Mouse (Mus musculus): ENCODE measurements around the gene AA792892.
"Not testable (repeated sequence)": the region's sequence is repeated elsewhere in the genome, so short reads cannot be mapped to it uniquely, and the experiment has no call there.

The AA792892 gene

GRCm38 (mm10) chr5:94339449-94339848 is at the start of gene AA792892:
Gene AA792892, plus strand, starts transcription at chr5:94339749.
- peak; percentile 40 for DNase-seq

GRCm38 (mm10) chr5:94306696-94307095 is 32.9 kb upstream of the AA792892 start, which contains the start of gene A430089I19Rik:
Gene A430089I19Rik, minus strand, starts transcription at chr5:94306796.
- not testable (repeated sequence) for DNase-seq

GRCm38 (mm10) chr5:94314135-94314534 is 25.4 kb upstream of the AA792892 start, which contains the start of gene Gm6502:
Gene Gm6502, plus strand, starts transcription at chr5:94314435.
- DNase-seq: not testable (repeated sequence)

All from heart, adult 11 months (tissue).